Mouse (Mus musculus): ENCODE data around the gene Olfr983. TPM values are rescaled to one million over a fixed set of nuclear protein-coding genes. Genes with fewer than 3 reads are reported as not detected.

The Olfr983 gene
- polyA plus RNA-seq, 1 experiment from 2014 or later, result not detected

DNA sequence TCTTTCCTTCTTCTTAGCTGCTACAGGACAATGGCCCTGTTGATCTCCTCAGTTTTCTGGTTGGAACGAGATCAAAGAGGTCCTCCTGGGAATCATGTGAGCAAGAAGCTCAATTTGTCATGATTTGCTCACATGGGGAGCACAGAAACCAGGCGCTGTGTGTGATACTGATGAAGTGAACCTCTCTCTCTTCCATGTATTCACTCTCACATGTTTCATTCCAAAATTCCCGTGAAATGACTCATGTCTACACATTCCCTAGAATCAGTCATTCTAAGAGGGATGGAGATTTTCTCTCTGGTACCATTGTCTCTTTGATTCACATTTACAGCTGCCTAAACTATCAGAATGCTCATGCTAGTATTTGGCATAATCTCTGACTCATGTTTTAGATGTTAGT, 1.4 kb upstream of the Olfr983 start:
- Histone ChIP-seq H3K4me2 (ENCODE audit: low read depth, low read length) (no peak overlapping the region), H3K27me3 (replicated peaks; ENCODE audit: control insufficient read depth, insufficient read depth, low read length) (no peaks in the 10 kb centered on the region)
- 57% methylated on average over 3 of the region's 3 CpGs for WGBS

GRCm38 (mm10) chr9:40073529-40073928, 19.9 kb downstream of the Olfr983 start, which contains the start of gene Olfr982:
Gene Olfr982, plus strand, starts transcription at chr9:40073829.
- no peak within 1 kb of the TSS for H3K27ac ChIP-seq (ENCODE audit: low read length)
- no peaks in the 10 kb centered on the region for H3K4me1 ChIP-seq (ENCODE audit: control insufficient read depth, insufficient read depth, low read length)
- no peaks in the 10 kb centered on the region for H3K9me3 ChIP-seq (ENCODE audit: control insufficient read depth, low read length)
- 83% methylated on average over 2 of the region's 2 CpGs for WGBS
- no peak within 1 kb of the TSS for H3K4me2 ChIP-seq (ENCODE audit: low read depth, low read length)
- no peaks in the 10 kb centered on the region for H3K27me3 ChIP-seq (replicated peaks; ENCODE audit: control insufficient read depth, insufficient read depth, low read length)
- H3K4me3 ChIP-seq (ENCODE audit: low read length), result no peak within 1 kb of the TSS
- no peak within 1 kb of the TSS for H3K9ac ChIP-seq (ENCODE audit: low read depth, low read length)
- no peaks in the 10 kb centered on the region for H3K36me3 ChIP-seq (ENCODE audit: control insufficient read depth, insufficient read depth, low read length)
- no peak for ATAC-seq

More for the DNA sequence above, 1.4 kb upstream of the Olfr983 start:
- Histone ChIP-seq H3K27ac (ENCODE audit: low read length) (no peak overlapping the region), H3K4me3 (ENCODE audit: low read length) (no peak overlapping the region), H3K9me3 (ENCODE audit: control insufficient read depth, low read length) (no peaks in the 10 kb centered on the region), H3K4me1 (ENCODE audit: control insufficient read depth, insufficient read depth, low read length) (no peaks in the 10 kb centered on the region), H3K9ac (ENCODE audit: low read depth, low read length) (no peak overlapping the region), H3K36me3 (ENCODE audit: control insufficient read depth, insufficient read depth, low read length) (no peaks in the 10 kb centered on the region)
- no peak for ATAC-seq

DNA sequence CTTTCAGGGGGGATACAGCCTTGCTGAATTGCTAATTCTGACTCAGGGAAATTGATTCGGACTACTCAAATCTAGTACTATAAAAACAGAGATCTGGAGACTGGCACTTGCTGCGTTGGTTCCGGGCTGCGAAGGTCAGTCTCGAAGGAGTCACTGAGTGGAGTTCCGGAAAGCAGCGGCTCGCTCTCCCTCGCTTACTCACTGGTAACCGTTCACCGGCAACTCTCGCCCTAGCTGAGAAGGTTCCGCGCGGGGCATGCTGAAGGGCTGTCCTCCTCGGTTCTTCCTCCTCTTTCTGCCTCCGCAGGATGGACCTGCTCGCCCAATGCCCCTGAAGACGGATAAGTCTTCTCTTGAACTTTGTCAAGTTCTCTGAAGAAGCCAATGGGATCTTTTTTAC, 43.3 kb downstream of the Olfr983 start:
- Histone ChIP-seq H3K4me3 (ENCODE audit: low read length) (no peak overlapping the region), H3K4me2 (ENCODE audit: low read depth, low read length) (no peak overlapping the region), H3K27me3 (replicated peaks; ENCODE audit: control insufficient read depth, insufficient read depth, low read length) (no peaks in the 10 kb centered on the region), H3K4me1 (ENCODE audit: control insufficient read depth, insufficient read depth, low read length) (no peaks in the 10 kb centered on the region), H3K9ac (ENCODE audit: low read depth, low read length) (no peak overlapping the region), H3K36me3 (ENCODE audit: control insufficient read depth, insufficient read depth, low read length) (no peaks in the 10 kb centered on the region), H3K9me3 (ENCODE audit: control insufficient read depth, low read length) (no peaks in the 10 kb centered on the region), H3K27ac (ENCODE audit: low read length) (no peak overlapping the region)
- no peak for ATAC-seq
- WGBS, result 93% methylated on average over 19 of the region's 19 CpGs

Other genes starting within 250 kb of the Olfr983 start
- not detected in 2 replicates for gene Olfr972, start 227.2 kb downstream of the Olfr983 start, polyA plus RNA-seq (2015; fragmentation: Nextera tagmentation; extraction: Ambion mirVana)
- gene Olfr229, start 186.3 kb downstream of the Olfr983 start, polyA plus RNA-seq (2015; fragmentation: Nextera tagmentation; extraction: Ambion mirVana), result not detected in 2 replicates
- gene Olfr974, start 156.1 kb downstream of the Olfr983 start, polyA plus RNA-seq (2015; fragmentation: Nextera tagmentation; extraction: Ambion mirVana), result not detected in 2 replicates
- not detected in 2 replicates for gene Olfr975, start 141.5 kb downstream of the Olfr983 start, polyA plus RNA-seq (2015; fragmentation: Nextera tagmentation; extraction: Ambion mirVana)
- gene Olfr976, start 132.5 kb downstream of the Olfr983 start, polyA plus RNA-seq (2015; fragmentation: Nextera tagmentation; extraction: Ambion mirVana), result not detected in 2 replicates
- gene Olfr978, start 101.5 kb downstream of the Olfr983 start, polyA plus RNA-seq (2015; fragmentation: Nextera tagmentation; extraction: Ambion mirVana), result not detected in 2 replicates
- gene Olfr979, start 90.1 kb downstream of the Olfr983 start, polyA plus RNA-seq (2015; fragmentation: Nextera tagmentation; extraction: Ambion mirVana), result not detected in 2 replicates
- not detected in 2 replicates for gene Olfr980, start 84.0 kb downstream of the Olfr983 start, polyA plus RNA-seq (2015; fragmentation: Nextera tagmentation; extraction: Ambion mirVana)
- gene Olfr981, start 72.1 kb downstream of the Olfr983 start, polyA plus RNA-seq (2015; fragmentation: Nextera tagmentation; extraction: Ambion mirVana), result not detected in 2 replicates
- gene Olfr982, start 19.8 kb downstream of the Olfr983 start, polyA plus RNA-seq (2015; fragmentation: Nextera tagmentation; extraction: Ambion mirVana), result not detected in 2 replicates
- gene Olfr984, start 20.6 kb upstream of the Olfr983 start, polyA plus RNA-seq (2015; fragmentation: Nextera tagmentation; extraction: Ambion mirVana), result not detected in 2 replicates
- gene Olfr985, start 36.6 kb upstream of the Olfr983 start, polyA plus RNA-seq (2015; fragmentation: Nextera tagmentation; extraction: Ambion mirVana), result not detected in 2 replicates
- not detected in 2 replicates for gene Tmem225, start 54.5 kb upstream of the Olfr983 start, polyA plus RNA-seq (2015; fragmentation: Nextera tagmentation; extraction: Ambion mirVana)
- gene Olfr986, start 87.3 kb upstream of the Olfr983 start, polyA plus RNA-seq (2015; fragmentation: Nextera tagmentation; extraction: Ambion mirVana), result not detected in 2 replicates
- 2.8 and 3.1 TPM in 2 replicates for gene Zfp202, start 98.7 kb upstream of the Olfr983 start, polyA plus RNA-seq (2015; fragmentation: Nextera tagmentation; extraction: Ambion mirVana)
- gene Scn3b, start 175.6 kb upstream of the Olfr983 start, polyA plus RNA-seq (2015; fragmentation: Nextera tagmentation; extraction: Ambion mirVana), result 4.0 and 4.4 TPM in 2 replicates

Data from intestine, embryonic 16.5 days (tissue).